ENCODE assay signal across 8 mouse cellular contexts in the genomic region with DNA sequence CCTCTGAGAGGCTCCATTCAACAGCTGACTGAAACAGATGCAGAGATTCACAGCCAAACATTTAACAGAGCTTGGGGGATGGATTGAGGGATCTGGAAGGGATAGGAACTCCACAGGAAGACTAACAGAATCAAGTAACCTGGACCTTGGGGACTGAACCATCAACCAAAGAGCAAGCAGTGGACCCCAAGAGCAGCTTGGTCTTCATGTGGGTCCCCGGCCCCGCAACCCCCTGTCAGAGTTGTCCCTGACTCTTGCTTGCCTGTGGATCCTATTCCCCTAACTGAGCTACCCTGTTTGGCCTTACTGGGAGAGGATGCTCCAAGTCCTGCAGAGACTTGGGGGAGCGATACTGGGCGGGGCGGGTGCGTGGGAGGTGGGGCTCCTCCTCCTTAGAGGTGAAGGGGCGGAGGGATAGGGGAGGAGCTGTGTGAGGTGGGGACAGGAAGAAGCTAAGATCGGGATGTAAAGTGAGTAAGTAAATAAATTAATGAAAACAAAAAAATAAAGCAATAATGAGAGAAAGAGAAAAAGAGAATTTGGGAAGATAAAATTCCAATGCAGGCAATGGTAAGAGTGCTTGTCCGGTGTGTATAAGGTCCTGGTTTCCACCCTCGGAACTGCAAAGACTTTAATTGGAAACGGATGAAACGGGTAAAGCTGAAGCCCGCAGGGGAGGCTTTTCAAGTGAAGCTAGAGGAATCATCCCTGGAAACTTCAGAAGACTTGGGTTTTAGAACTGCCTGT. TPM values are rescaled to one million over a fixed set of nuclear protein-coding genes. Genes with fewer than 3 reads are reported as not detected.
A peak's percentile ranks its signal among the peaks of the same experiment; 100 is the strongest.
DNase-seq lines count a peak whose midpoint lies in the region; ATAC-seq and TF ChIP-seq lines count a peak whose summit lies in the region.

No protein-coding gene starts in this region.

- no peaks in the 10 kb centered on the region for H3K27me3 ChIP-seq in lung, embryonic 14.5 days (ENCODE audit: insufficient read depth, low read length)
- H3K27me3 ChIP-seq in embryonic facial prominence, embryonic 13.5 days = no peaks in the 10 kb centered on the region
- no peaks in the 10 kb centered on the region for H3K27me3 ChIP-seq in limb, embryonic 11.5 days (ENCODE audit: control insufficient read depth, insufficient read depth, low read length)
- no peaks in the 10 kb centered on the region for H3K27me3 ChIP-seq in neural tube, embryonic 14.5 days (ENCODE audit: control insufficient read depth, insufficient read depth, low read length)

- no peaks in the 10 kb centered on the region for H3K4me1 ChIP-seq in lung, embryonic 14.5 days (ENCODE audit: insufficient read depth)
- peaks cover 5% of the 10 kb centered on the region for H3K4me1 ChIP-seq in embryonic facial prominence, embryonic 13.5 days
- H3K4me1 ChIP-seq in limb, embryonic 11.5 days (ENCODE audit: control insufficient read depth, insufficient read depth, low read length) = no peaks in the 10 kb centered on the region
- H3K4me1 ChIP-seq in neural tube, embryonic 14.5 days (ENCODE audit: control insufficient read depth, insufficient read depth, low read length) = no peaks in the 10 kb centered on the region

- H3K9me3 ChIP-seq in lung, embryonic 14.5 days (ENCODE audit: low read depth, low read length) = no peaks in the 10 kb centered on the region
- no peaks in the 10 kb centered on the region for H3K9me3 ChIP-seq in embryonic facial prominence, embryonic 13.5 days
- H3K9me3 ChIP-seq in limb, embryonic 11.5 days (ENCODE audit: control insufficient read depth, low read length) = no peaks in the 10 kb centered on the region
- no peaks in the 10 kb centered on the region for H3K9me3 ChIP-seq in neural tube, embryonic 14.5 days (ENCODE audit: control insufficient read depth, low read length)

- H3K4me2 ChIP-seq in lung, embryonic 14.5 days = peak overlapping the region; percentile 54
- H3K4me2 ChIP-seq in embryonic facial prominence, embryonic 13.5 days = peak overlapping the region; percentile 55
- H3K4me2 ChIP-seq in limb, embryonic 11.5 days (ENCODE audit: low read depth, severe bottlenecking) = peak overlapping the region; percentile 38
- peak overlapping the region; percentile 22; the same call in 1 of the 2 replicates for H3K4me2 ChIP-seq in neural tube, embryonic 14.5 days (ENCODE audit: low read depth, low read length)

- no peak overlapping the region for H3K27ac ChIP-seq in lung, embryonic 14.5 days (ENCODE audit: low read depth)
- no peak overlapping the region for H3K27ac ChIP-seq in embryonic facial prominence, embryonic 13.5 days
- H3K27ac ChIP-seq in limb, embryonic 11.5 days (replicated peaks; ENCODE audit: low read depth, low read length) = no peak overlapping the region
- no peak overlapping the region for H3K27ac ChIP-seq in neural tube, embryonic 14.5 days (ENCODE audit: low read depth, low read length)

- peak; percentile 76; the same call in 1 of the 2 replicates for ATAC-seq in lung, embryonic 14.5 days (ENCODE audit: insufficient read depth)
- no peak for ATAC-seq in embryonic facial prominence, embryonic 13.5 days (ENCODE audit: insufficient number of reproducible peaks, insufficient read depth, low FRiP score, low TSS enrichment, low read depth)
- peak; percentile 65; the same call in 1 of the 2 replicates for ATAC-seq in limb, embryonic 11.5 days (ENCODE audit: insufficient number of reproducible peaks, low FRiP score, low TSS enrichment, low read depth)
- ATAC-seq in neural tube, embryonic 14.5 days (ENCODE audit: low read depth) = no peak
- no peak for ATAC-seq in megakaryocyte, adult 5-6 weeks (ENCODE audit: poor library complexity, severe bottlenecking)

- no peak for TF ChIP-seq CTCF in lung, embryonic 14.5 days (IDR thresholded peaks at IDR 0.05; ENCODE audit: low read depth)

- peak; percentile 17 for DNase-seq in lung, embryonic 14.5 days
- no peak for DNase-seq in lung, postnatal 36 days
- peak; percentile 58 for DNase-seq in limb, embryonic 11.5 days (ENCODE audit: low spot score)
- no peak for DNase-seq in right cerebral cortex, postnatal 14 days
- DNase-seq in urinary bladder, postnatal 4 days (ENCODE audit: low spot score in 2 of 2) = no peak

- H3K36me3 ChIP-seq in lung, embryonic 14.5 days (ENCODE audit: insufficient read depth) = no peaks in the 10 kb centered on the region
- no peaks in the 10 kb centered on the region for H3K36me3 ChIP-seq in embryonic facial prominence, embryonic 13.5 days
- H3K36me3 ChIP-seq in limb, embryonic 11.5 days (ENCODE audit: control insufficient read depth, insufficient read depth, low read length) = no peaks in the 10 kb centered on the region
- no peaks in the 10 kb centered on the region for H3K36me3 ChIP-seq in neural tube, embryonic 14.5 days (ENCODE audit: control insufficient read depth, insufficient read depth, low read length)

- H3K9ac ChIP-seq in lung, embryonic 14.5 days = no peak overlapping the region
- H3K9ac ChIP-seq in embryonic facial prominence, embryonic 13.5 days = peak overlapping the region; percentile 32; the same call in 1 of the 2 replicates
- no peak overlapping the region; the same call in 1 of the 2 replicates for H3K9ac ChIP-seq in limb, embryonic 11.5 days (ENCODE audit: low read length)
- no peak overlapping the region for H3K9ac ChIP-seq in neural tube, embryonic 14.5 days (replicated peaks; ENCODE audit: low read depth, low read length)

- peak overlapping the region; percentile 27 for H3K4me3 ChIP-seq in lung, embryonic 14.5 days (ENCODE audit: low read depth, low read length)
- peak overlapping the region; percentile 40 for H3K4me3 ChIP-seq in embryonic facial prominence, embryonic 13.5 days
- peak overlapping the region; percentile 20; the same call in 1 of the 2 replicates for H3K4me3 ChIP-seq in limb, embryonic 11.5 days (ENCODE audit: low read depth, low read length)
- no peak overlapping the region; the same call in 1 of the 2 replicates for H3K4me3 ChIP-seq in neural tube, embryonic 14.5 days (ENCODE audit: low read depth, low read length)

- WGBS in lung, embryonic 14.5 days = 15% methylated on average over 13 of the region's 13 CpGs
- WGBS in embryonic facial prominence, embryonic 13.5 days = 13% methylated on average over 13 of the region's 13 CpGs
- WGBS in limb, embryonic 11.5 days = 11% methylated on average over 13 of the region's 13 CpGs
- WGBS in neural tube, embryonic 14.5 days = 16% methylated on average over 13 of the region's 13 CpGs

RNA-seq across cellular contexts. Expression of a gene that starts 36.7 kb away (rescaled TPM):
- polyA plus RNA-seq in lung, embryonic 14.5 days (2014; fragmentation: Nextera tagmentation; extraction: Ambion mirVana) = 47.4 and 50.2 TPM in 2 replicates
- polyA plus RNA-seq in embryonic facial prominence, embryonic 13.5 days (2015; fragmentation: Nextera tagmentation; extraction: Ambion mirVana) = 38.0 and 45.7 TPM in 2 replicates
- polyA plus RNA-seq in limb, embryonic 11.5 days (2014; fragmentation: Nextera tagmentation; extraction: Ambion mirVana) = 43.9 and 46.7 TPM in 2 replicates
- 93.6 and 102 TPM in 2 replicates for polyA plus RNA-seq in neural tube, embryonic 14.5 days (2014; fragmentation: Nextera tagmentation; extraction: Ambion mirVana)
- total RNA-seq in megakaryocyte, adult 5-6 weeks (2015) = 63.1 and 70.6 TPM in 2 replicates
- 28.7 and 39.4 TPM in 2 replicates for total RNA-seq in megakaryocyte, adult 5-6 weeks (2017)

RNA-seq across cellular contexts. Expression of a gene that starts 46.6 kb away (rescaled TPM):
- polyA plus RNA-seq in lung, embryonic 14.5 days (2014; fragmentation: Nextera tagmentation; extraction: Ambion mirVana) = 72.1 and 82.7 TPM in 2 replicates
- 87.3 and 93.1 TPM in 2 replicates for polyA plus RNA-seq in embryonic facial prominence, embryonic 13.5 days (2015; fragmentation: Nextera tagmentation; extraction: Ambion mirVana)
- polyA plus RNA-seq in limb, embryonic 11.5 days (2014; fragmentation: Nextera tagmentation; extraction: Ambion mirVana) = 95.7 and 98.4 TPM in 2 replicates
- 97.6 and 108 TPM in 2 replicates for polyA plus RNA-seq in neural tube, embryonic 14.5 days (2014; fragmentation: Nextera tagmentation; extraction: Ambion mirVana)
- 17.3 and 20.7 TPM in 2 replicates for total RNA-seq in megakaryocyte, adult 5-6 weeks (2015)
- total RNA-seq in megakaryocyte, adult 5-6 weeks (2017) = 4.4 and 4.9 TPM in 2 replicates

Comparison
In these comparisons a context has a peak if more than half of its experiments do, and no peak if none do; other contexts are left out.
1. DNase-seq: peak in lung, embryonic 14.5 days (single experiment) and limb, embryonic 11.5 days (single experiment); none in lung, postnatal 36 days (single experiment), right cerebral cortex, postnatal 14 days (single experiment) and urinary bladder, postnatal 4 days (0 of 2).
2. ATAC-seq: peak in lung, embryonic 14.5 days (single experiment) and limb, embryonic 11.5 days (single experiment); none in embryonic facial prominence, embryonic 13.5 days (single experiment), neural tube, embryonic 14.5 days (single experiment) and megakaryocyte, adult 5-6 weeks (single experiment).
3. Peak in every context shown above with its lines, with median percentiles within 50 percentile points of each other: H3K4me2 ChIP-seq.